Mouse (Mus musculus) embryonic fibroblast, embryonic 13.5 days (primary cell): ENCODE measurements around the gene Ttc27. TPM values are rescaled to one million over a fixed set of nuclear protein-coding genes. Genes with fewer than 3 reads are reported as not detected.

Experiments used
- H3K27ac ChIP-seq: 2 replicates; pipeline ENCODE4 v1.5.1; 2012; ENCODE audit warnings: low read length, control low read depth, inconsistent platforms; ENCODE audit not compliant: insufficient read depth
- H3K4me1 ChIP-seq: 2 replicates; pipeline ENCODE4 v1.6.1; 2011; ENCODE audit warnings: low read length; ENCODE audit not compliant: control insufficient read depth, insufficient read depth
- H3K4me3 ChIP-seq: 2 replicates; pipeline ENCODE4 v1.5.1; 2011; ENCODE audit warnings: mild to moderate bottlenecking, control low read depth, low read length; ENCODE audit not compliant: insufficient read depth
- CTCF ChIP-seq: IDR thresholded peaks from 2 replicates; pipeline ENCODE4 v1.5.1; 2011; ENCODE audit warnings: mild to moderate bottlenecking, control low read depth, low read length, moderate library complexity, borderline replicate concordance; ENCODE audit not compliant: insufficient read depth
- POLR2A ChIP-seq: IDR thresholded peaks from 2 replicates; pipeline ENCODE4 v1.6.1; 2011; ENCODE audit warnings: low read depth, mild to moderate bottlenecking, control low read depth, low read length, moderate library complexity
- polyA plus RNA-seq: library from polyadenylated mRNA; stranded (reverse); fragments of >200 nt; gene quantifications from 2 replicates; pipeline ENCODE4 v1.2.4, GENCODE M21; 2011; ENCODE audit warnings: low read depth; ENCODE audit not compliant: missing spikeins, insufficient read length

The Ttc27 gene
- polyA plus RNA-seq, 1 experiment, result 25.6 TPM

- Histone ChIP-seq H3K27ac (no peak overlapping the region), H3K4me1 (no peaks in the 10 kb centered on the region), H3K4me3 (no peak overlapping the region)
- TF ChIP-seq POLR2A, result no peak
- no peak for TF ChIP-seq CTCF
These were observed 33.5 kb downstream of the Ttc27 start for GRCm38 (mm10) chr17:74751026-74751425.

- Histone ChIP-seq H3K4me1 (no peaks in the 10 kb centered on the region), H3K27ac (no peak overlapping the region), H3K4me3 (no peak overlapping the region)
- no peak for TF ChIP-seq POLR2A
- TF ChIP-seq CTCF, result no peak
These were observed 35.5 kb downstream of the Ttc27 start for GRCm38 (mm10) chr17:74752906-74753627.

DNA sequence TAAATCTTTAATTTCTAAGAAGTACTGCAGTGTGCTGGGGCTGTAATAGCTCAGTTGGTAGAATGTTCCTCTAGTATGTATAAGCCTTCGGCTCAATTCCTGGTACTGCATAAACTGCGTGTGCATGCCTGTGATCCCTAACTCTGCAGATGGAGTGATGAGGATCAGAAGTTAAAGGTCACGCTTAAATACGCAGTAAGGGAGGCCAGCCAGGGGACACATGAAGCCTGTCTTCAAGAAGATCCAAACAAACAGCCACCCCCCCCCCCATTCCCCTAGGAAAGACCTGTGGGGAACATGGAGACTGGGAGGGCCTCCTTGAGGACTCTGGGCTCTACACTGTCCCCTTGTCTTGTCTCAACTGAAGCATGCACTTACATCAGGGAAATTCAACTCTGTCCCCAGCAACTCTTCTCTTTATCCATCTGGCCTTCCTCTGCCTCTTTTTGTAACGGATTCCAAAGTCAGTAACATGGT is 36.1 kb downstream of the Ttc27 start:
- TF ChIP-seq CTCF (no peak), POLR2A (no peak)
- no peak overlapping the region for H3K27ac ChIP-seq

GRCm38 (mm10) chr17:74754369-74755118 is 37.0 kb downstream of the Ttc27 start:
- TF ChIP-seq POLR2A (no peak), CTCF (no peak)

More for the DNA sequence above, 36.1 kb downstream of the Ttc27 start:
- H3K4me1 ChIP-seq, result no peaks in the 10 kb centered on the region
- no peak overlapping the region for H3K4me3 ChIP-seq

DNA sequence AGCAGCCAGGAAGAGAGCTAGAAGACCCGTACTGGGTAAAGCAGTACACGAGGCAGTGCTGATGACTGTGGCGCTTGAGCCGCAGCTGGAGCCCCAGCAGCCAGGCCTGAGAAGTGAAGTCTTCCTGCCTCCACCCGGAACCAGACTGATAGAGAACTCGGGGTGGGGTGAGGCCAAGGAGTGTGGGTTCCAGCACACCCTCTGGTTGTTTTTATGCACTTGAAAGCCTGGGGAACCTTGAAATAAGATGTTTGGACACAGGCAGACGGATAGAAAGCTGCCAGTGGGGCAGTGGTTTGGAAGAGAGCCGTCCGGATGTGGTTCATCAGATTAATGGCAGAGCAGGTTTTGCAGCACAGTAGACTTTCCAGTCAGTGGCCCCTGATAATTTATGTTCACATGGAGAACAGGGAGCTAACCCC is 51.9 kb downstream of the Ttc27 start:
- Histone ChIP-seq H3K4me3 (no peak overlapping the region), H3K4me1 (no peaks in the 10 kb centered on the region), H3K27ac (no peak overlapping the region)
- TF ChIP-seq CTCF, result no peak

More at GRCm38 (mm10) chr17:74754369-74755118, 37.0 kb downstream of the Ttc27 start:
- no peaks in the 10 kb centered on the region for H3K4me1 ChIP-seq
- no peak overlapping the region for H3K27ac ChIP-seq
- no peak overlapping the region for H3K4me3 ChIP-seq

DNA sequence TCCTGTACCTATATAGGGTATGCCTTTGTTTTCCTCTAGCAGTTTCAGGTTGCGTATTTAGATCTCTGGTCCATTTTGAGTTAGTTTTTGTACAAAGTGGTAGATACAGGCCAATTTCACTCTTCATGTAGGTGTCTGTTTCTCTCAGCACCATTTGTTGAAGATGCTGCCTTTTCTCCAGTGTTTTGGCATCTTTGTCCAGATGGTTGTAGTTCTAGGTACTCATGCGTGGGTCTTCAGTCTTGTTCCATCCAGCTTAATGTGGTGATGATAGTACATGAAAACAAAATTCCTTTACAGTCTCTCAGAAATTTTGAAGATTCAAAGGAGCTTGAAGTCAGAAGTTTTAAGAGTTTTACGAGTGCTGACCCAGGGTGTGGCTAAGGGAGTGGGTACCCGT is 54.8 kb downstream of the Ttc27 start:
- Histone ChIP-seq H3K27ac (no peak overlapping the region), H3K4me3 (no peak overlapping the region), H3K4me1 (no peaks in the 10 kb centered on the region)
- TF ChIP-seq POLR2A (no peak), CTCF (no peak)

DNA sequence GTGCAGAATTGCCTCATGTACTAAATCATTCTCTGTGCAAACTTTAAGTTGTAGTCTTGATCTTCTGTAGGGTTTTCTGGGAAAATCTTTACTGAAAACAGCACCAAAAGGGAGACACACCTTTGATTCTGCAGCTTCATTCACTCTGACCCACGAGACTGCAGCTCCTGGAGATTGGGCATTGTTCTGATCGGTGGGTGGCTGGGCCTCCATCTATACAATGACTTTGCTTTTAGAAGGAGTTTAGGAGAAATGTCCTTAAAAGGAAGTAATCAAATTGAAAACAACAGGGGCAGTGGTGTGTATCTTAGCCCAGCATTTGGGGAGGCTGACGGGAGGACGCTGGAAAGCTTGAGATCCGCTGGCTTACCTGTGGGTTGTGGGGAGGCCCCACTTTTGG is 56.0 kb downstream of the Ttc27 start:
- Histone ChIP-seq H3K27ac (no peak overlapping the region), H3K4me1 (no peaks in the 10 kb centered on the region), H3K4me3 (no peak overlapping the region)
- no peak for TF ChIP-seq POLR2A

- TF ChIP-seq CTCF, result no peak
- no peak for TF ChIP-seq POLR2A
- H3K27ac ChIP-seq, result no peak overlapping the region
- H3K4me1 ChIP-seq, result peaks cover 5% of the 10 kb centered on the region
- no peak overlapping the region for H3K4me3 ChIP-seq
These were observed 62.6 kb downstream of the Ttc27 start for GRCm38 (mm10) chr17:74780133-74780532.

DNA sequence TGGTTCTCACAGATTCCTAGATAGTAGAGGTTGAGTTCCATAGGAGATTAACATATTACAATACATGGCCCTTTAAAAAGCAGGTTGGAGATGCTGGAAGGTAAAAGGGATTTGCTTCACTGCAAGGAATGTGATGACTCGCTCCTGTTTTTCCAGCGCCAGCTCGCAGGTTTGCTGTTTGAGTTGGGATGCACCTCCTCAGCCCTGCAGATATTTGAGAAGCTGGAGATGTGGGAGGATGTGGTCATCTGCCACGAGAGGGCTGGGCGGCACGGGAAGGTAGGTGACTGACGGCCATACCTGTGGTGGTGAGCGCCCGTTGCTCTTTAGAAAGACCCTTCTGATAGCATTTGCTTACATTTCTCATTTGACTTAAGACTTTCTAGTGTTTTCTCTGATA is 63.1 kb downstream of the Ttc27 start:
- no peak overlapping the region for H3K4me3 ChIP-seq
- peaks cover 5% of the 10 kb centered on the region for H3K4me1 ChIP-seq
- no peak overlapping the region for H3K27ac ChIP-seq
- TF ChIP-seq CTCF (no peak), POLR2A (no peak)

GRCm38 (mm10) chr17:74781911-74782310 is 64.4 kb downstream of the Ttc27 start:
- no peak overlapping the region for H3K27ac ChIP-seq
- H3K4me3 ChIP-seq, result no peak overlapping the region
- TF ChIP-seq POLR2A (no peak), CTCF (no peak)
- peaks cover 5% of the 10 kb centered on the region for H3K4me1 ChIP-seq
